Mouse (Mus musculus): ENCODE data around the gene Tsc1. TPM values are rescaled to one million over a fixed set of nuclear protein-coding genes. Genes with fewer than 3 reads are reported as not detected.

Tsc1 gene
- polyA plus RNA-seq, 1 experiment from 2014 or later = 16.4 TPM

GRCm38 (mm10) chr2:28698566-28698965 is 57.5 kb downstream of the Tsc1 start:
- H3K27me3 ChIP-seq (ENCODE audit: control insufficient read depth, insufficient read depth, low read length) = no peaks in the 10 kb centered on the region
- H3K9me3 ChIP-seq (replicated peaks; ENCODE audit: control insufficient read depth, low read length) = no peaks in the 10 kb centered on the region
- H3K4me3 ChIP-seq (ENCODE audit: low read depth, low read length) = no peak overlapping the region
- ATAC-seq (replicated peaks; ENCODE audit: insufficient number of reproducible peaks, low FRiP score, low TSS enrichment, low read depth) = no peak
- H3K9ac ChIP-seq (replicated peaks; ENCODE audit: low read length) = no peak overlapping the region
- H3K27ac ChIP-seq (replicated peaks; ENCODE audit: low read depth, low read length) = no peak overlapping the region
- H3K4me1 ChIP-seq (ENCODE audit: control insufficient read depth, insufficient read depth, low read length) = no peaks in the 10 kb centered on the region
- no peak overlapping the region for H3K4me2 ChIP-seq (ENCODE audit: low read depth, low read length)
- no peak for DNase-seq (ENCODE audit: low spot score)
- H3K36me3 ChIP-seq (replicated peaks; ENCODE audit: control insufficient read depth, insufficient read depth, low read depth, low read length) = no peaks in the 10 kb centered on the region
- 73% methylated on average over 5 of the region's 5 CpGs for WGBS

- Histone ChIP-seq H3K9me3 (replicated peaks; ENCODE audit: control insufficient read depth, low read length) (no peaks in the 10 kb centered on the region), H3K27me3 (ENCODE audit: control insufficient read depth, insufficient read depth, low read length) (no peaks in the 10 kb centered on the region), H3K4me1 (ENCODE audit: control insufficient read depth, insufficient read depth, low read length) (no peaks in the 10 kb centered on the region), H3K9ac (replicated peaks; ENCODE audit: low read length) (peak within 1 kb of the TSS; percentile 69), H3K36me3 (replicated peaks; ENCODE audit: control insufficient read depth, insufficient read depth, low read depth, low read length) (no peaks in the 10 kb centered on the region), H3K27ac (replicated peaks; ENCODE audit: low read depth, low read length) (no peak within 1 kb of the TSS; the same call in 1 of the 2 replicates), H3K4me2 (ENCODE audit: low read depth, low read length) (peak within 1 kb of the TSS; percentile 81), H3K4me3 (ENCODE audit: low read depth, low read length) (peak within 1 kb of the TSS; percentile 57)
- peak; percentile 90 for DNase-seq (ENCODE audit: low spot score)
- peak; percentile 81 for ATAC-seq (replicated peaks; ENCODE audit: insufficient number of reproducible peaks, low FRiP score, low TSS enrichment, low read depth)
- under 1% methylated on average over 53 of the region's 53 CpGs for WGBS
Measured at GRCm38 (mm10) chr2:28699361-28700335, 58.6 kb downstream of the Tsc1 start, which contains the start of the genes Spaca9 and Ak8. Gene Spaca9, minus strand, starts transcription at chr2:28699727. Gene Ak8, plus strand, starts transcription at chr2:28700164.

GRCm38 (mm10) chr2:28701646-28702262 is 60.7 kb downstream of the Tsc1 start:
- ATAC-seq (replicated peaks; ENCODE audit: insufficient number of reproducible peaks, low FRiP score, low TSS enrichment, low read depth) = no peak
- Histone ChIP-seq H3K36me3 (replicated peaks; ENCODE audit: control insufficient read depth, insufficient read depth, low read depth, low read length) (no peaks in the 10 kb centered on the region), H3K9ac (replicated peaks; ENCODE audit: low read length) (no peak overlapping the region), H3K4me1 (ENCODE audit: control insufficient read depth, insufficient read depth, low read length) (no peaks in the 10 kb centered on the region), H3K27ac (replicated peaks; ENCODE audit: low read depth, low read length) (no peak overlapping the region), H3K4me2 (ENCODE audit: low read depth, low read length) (no peak overlapping the region), H3K9me3 (replicated peaks; ENCODE audit: control insufficient read depth, low read length) (no peaks in the 10 kb centered on the region), H3K27me3 (ENCODE audit: control insufficient read depth, insufficient read depth, low read length) (no peaks in the 10 kb centered on the region), H3K4me3 (ENCODE audit: low read depth, low read length) (no peak overlapping the region)
- 73% methylated on average over 8 of the region's 8 CpGs for WGBS
- DNase-seq (ENCODE audit: low spot score) = no peak

GRCm38 (mm10) chr2:28706106-28706636 is 65.1 kb downstream of the Tsc1 start:
- Histone ChIP-seq H3K27me3 (ENCODE audit: control insufficient read depth, insufficient read depth, low read length) (no peaks in the 10 kb centered on the region), H3K4me1 (ENCODE audit: control insufficient read depth, insufficient read depth, low read length) (no peaks in the 10 kb centered on the region), H3K9me3 (replicated peaks; ENCODE audit: control insufficient read depth, low read length) (no peaks in the 10 kb centered on the region), H3K9ac (replicated peaks; ENCODE audit: low read length) (no peak overlapping the region), H3K4me3 (ENCODE audit: low read depth, low read length) (no peak overlapping the region), H3K27ac (replicated peaks; ENCODE audit: low read depth, low read length) (no peak overlapping the region), H3K4me2 (ENCODE audit: low read depth, low read length) (no peak overlapping the region), H3K36me3 (replicated peaks; ENCODE audit: control insufficient read depth, insufficient read depth, low read depth, low read length) (no peaks in the 10 kb centered on the region)
- ATAC-seq (replicated peaks; ENCODE audit: insufficient number of reproducible peaks, low FRiP score, low TSS enrichment, low read depth) = no peak
- 57% methylated on average over 8 of the region's 8 CpGs for WGBS
- no peak for DNase-seq (ENCODE audit: low spot score)

- Histone ChIP-seq H3K36me3 (replicated peaks; ENCODE audit: control insufficient read depth, insufficient read depth, low read depth, low read length) (no peaks in the 10 kb centered on the region), H3K9ac (replicated peaks; ENCODE audit: low read length) (no peak overlapping the region), H3K4me2 (ENCODE audit: low read depth, low read length) (no peak overlapping the region), H3K4me1 (ENCODE audit: control insufficient read depth, insufficient read depth, low read length) (no peaks in the 10 kb centered on the region), H3K9me3 (replicated peaks; ENCODE audit: control insufficient read depth, low read length) (no peaks in the 10 kb centered on the region), H3K27ac (replicated peaks; ENCODE audit: low read depth, low read length) (no peak overlapping the region), H3K4me3 (ENCODE audit: low read depth, low read length) (no peak overlapping the region), H3K27me3 (ENCODE audit: control insufficient read depth, insufficient read depth, low read length) (no peaks in the 10 kb centered on the region)
- DNase-seq (ENCODE audit: low spot score) (no peak), ATAC-seq (replicated peaks; ENCODE audit: insufficient number of reproducible peaks, low FRiP score, low TSS enrichment, low read depth) (no peak)
- WGBS = 65% methylated on average over 6 of the region's 6 CpGs
Measured at GRCm38 (mm10) chr2:28706787-28707186, 65.8 kb downstream of the Tsc1 start.

GRCm38 (mm10) chr2:28713036-28713435 is 72.0 kb downstream of the Tsc1 start:
- no peak for DNase-seq (ENCODE audit: low spot score)
- H3K27ac ChIP-seq (replicated peaks; ENCODE audit: low read depth, low read length) = no peak overlapping the region
- H3K4me2 ChIP-seq (ENCODE audit: low read depth, low read length) = no peak overlapping the region
- no peaks in the 10 kb centered on the region for H3K9me3 ChIP-seq (replicated peaks; ENCODE audit: control insufficient read depth, low read length)
- no peaks in the 10 kb centered on the region for H3K36me3 ChIP-seq (replicated peaks; ENCODE audit: control insufficient read depth, insufficient read depth, low read depth, low read length)
- no peak for ATAC-seq (replicated peaks; ENCODE audit: insufficient number of reproducible peaks, low FRiP score, low TSS enrichment, low read depth)
- no peak overlapping the region for H3K4me3 ChIP-seq (ENCODE audit: low read depth, low read length)
- H3K27me3 ChIP-seq (ENCODE audit: control insufficient read depth, insufficient read depth, low read length) = no peaks in the 10 kb centered on the region
- H3K4me1 ChIP-seq (ENCODE audit: control insufficient read depth, insufficient read depth, low read length) = no peaks in the 10 kb centered on the region
- 77% methylated on average over 8 of the region's 8 CpGs for WGBS
- H3K9ac ChIP-seq (replicated peaks; ENCODE audit: low read length) = no peak overlapping the region

GRCm38 (mm10) chr2:28722419-28722818 is 81.4 kb downstream of the Tsc1 start:
- no peak for ATAC-seq (replicated peaks; ENCODE audit: insufficient number of reproducible peaks, low FRiP score, low TSS enrichment, low read depth)

GRCm38 (mm10) chr2:28723912-28724311 is 82.9 kb downstream of the Tsc1 start:
- ATAC-seq (replicated peaks; ENCODE audit: insufficient number of reproducible peaks, low FRiP score, low TSS enrichment, low read depth) = no peak
- no peaks in the 10 kb centered on the region for H3K36me3 ChIP-seq (replicated peaks; ENCODE audit: control insufficient read depth, insufficient read depth, low read depth, low read length)
- 68% methylated on average over 8 of the region's 9 CpGs for WGBS

More at GRCm38 (mm10) chr2:28722419-28722818, 81.4 kb downstream of the Tsc1 start:
- no peaks in the 10 kb centered on the region for H3K4me1 ChIP-seq (ENCODE audit: control insufficient read depth, insufficient read depth, low read length)
- no peak for DNase-seq (ENCODE audit: low spot score)
- H3K4me3 ChIP-seq (ENCODE audit: low read depth, low read length) = no peak overlapping the region
- no peak overlapping the region for H3K9ac ChIP-seq (replicated peaks; ENCODE audit: low read length)
- H3K27me3 ChIP-seq (ENCODE audit: control insufficient read depth, insufficient read depth, low read length) = no peaks in the 10 kb centered on the region
- H3K4me2 ChIP-seq (ENCODE audit: low read depth, low read length) = no peak overlapping the region
- 93% methylated on average over 8 of the region's 8 CpGs for WGBS
- no peak overlapping the region for H3K27ac ChIP-seq (replicated peaks; ENCODE audit: low read depth, low read length)
- H3K9me3 ChIP-seq (replicated peaks; ENCODE audit: control insufficient read depth, low read length) = no peaks in the 10 kb centered on the region
- H3K36me3 ChIP-seq (replicated peaks; ENCODE audit: control insufficient read depth, insufficient read depth, low read depth, low read length) = no peaks in the 10 kb centered on the region

More at GRCm38 (mm10) chr2:28723912-28724311, 82.9 kb downstream of the Tsc1 start:
- no peak overlapping the region for H3K4me2 ChIP-seq (ENCODE audit: low read depth, low read length)
- DNase-seq (ENCODE audit: low spot score) = no peak
- H3K9me3 ChIP-seq (replicated peaks; ENCODE audit: control insufficient read depth, low read length) = no peaks in the 10 kb centered on the region
- no peaks in the 10 kb centered on the region for H3K4me1 ChIP-seq (ENCODE audit: control insufficient read depth, insufficient read depth, low read length)
- H3K9ac ChIP-seq (replicated peaks; ENCODE audit: low read length) = no peak overlapping the region
- H3K27me3 ChIP-seq (ENCODE audit: control insufficient read depth, insufficient read depth, low read length) = no peaks in the 10 kb centered on the region
- H3K27ac ChIP-seq (replicated peaks; ENCODE audit: low read depth, low read length) = no peak overlapping the region
- no peak overlapping the region for H3K4me3 ChIP-seq (ENCODE audit: low read depth, low read length)
